Mouse (Mus musculus) monocyte, adult 2 months (primary cell): Measurements from ENCODE around the gene Nlgn2.
A peak's percentile ranks its signal among the peaks of the same experiment; 100 is the strongest.

Experiments used
- DNase-seq, 2 experiments: peaks; one replicate each; pipeline ENCODE4 v3.0.0; 2022; ENCODE audit warnings: low spot score in 2 of 2, low read depth in 1 of 2

The Nlgn2 gene

GRCm38 (mm10) chr11:69837604-69837951, at the start of gene Nlgn2:
Gene Nlgn2, minus strand, starts transcription at chr11:69837784.
- no peak for DNase-seq

- DNase-seq, result no peak
Measured at GRCm38 (mm10) chr11:69886907-69887635, 49.5 kb upstream of the Nlgn2 start.

GRCm38 (mm10) chr11:69884663-69885062, 47.1 kb upstream of the Nlgn2 start:
- no peak for DNase-seq

- DNase-seq, result no peak
Measured at GRCm38 (mm10) chr11:69884240-69884639, 46.7 kb upstream of the Nlgn2 start.

GRCm38 (mm10) chr11:69883527-69884151, 46.1 kb upstream of the Nlgn2 start:
- no peak for DNase-seq

GRCm38 (mm10) chr11:69883066-69883465, 45.5 kb upstream of the Nlgn2 start:
- no peak for DNase-seq

GRCm38 (mm10) chr11:69881787-69882670, 44.4 kb upstream of the Nlgn2 start:
- no peak for DNase-seq

GRCm38 (mm10) chr11:69880853-69881603, 43.4 kb upstream of the Nlgn2 start, which contains the start of gene Kctd11:
Gene Kctd11, minus strand, starts transcription at chr11:69881406.
- peak; percentile 49 to 64 for DNase-seq

- peak in 1 of 2 experiments; percentile 37 for DNase-seq
Measured at GRCm38 (mm10) chr11:69880506-69880852, 42.9 kb upstream of the Nlgn2 start.

- no peak for DNase-seq
Measured at GRCm38 (mm10) chr11:69879711-69880110, 42.1 kb upstream of the Nlgn2 start.

- DNase-seq, result no peak
Measured at GRCm38 (mm10) chr11:69878952-69879351, 41.4 kb upstream of the Nlgn2 start.

GRCm38 (mm10) chr11:69878399-69878798, 40.8 kb upstream of the Nlgn2 start:
- no peak for DNase-seq

GRCm38 (mm10) chr11:69877878-69878277, 40.3 kb upstream of the Nlgn2 start, which contains the start of gene Tmem95:
Gene Tmem95, minus strand, starts transcription at chr11:69878018.
- DNase-seq, result no peak

- DNase-seq, result peak; percentile 62 to 76
Measured at GRCm38 (mm10) chr11:69876867-69877266, 39.3 kb upstream of the Nlgn2 start.

- DNase-seq, result no peak
Measured at GRCm38 (mm10) chr11:69876186-69876585, 38.6 kb upstream of the Nlgn2 start.

GRCm38 (mm10) chr11:69872451-69872850, 34.9 kb upstream of the Nlgn2 start:
- no peak for DNase-seq

GRCm38 (mm10) chr11:69871822-69872221, 34.2 kb upstream of the Nlgn2 start:
- no peak for DNase-seq

GRCm38 (mm10) chr11:69870289-69871069, 32.9 kb upstream of the Nlgn2 start:
- no peak for DNase-seq

- DNase-seq, result no peak
Measured at GRCm38 (mm10) chr11:69867335-69867734, 29.8 kb upstream of the Nlgn2 start.

GRCm38 (mm10) chr11:69865561-69865960, 28.0 kb upstream of the Nlgn2 start:
- DNase-seq, result no peak
